Mouse (Mus musculus): ENCODE measurements around the gene A730071L15Rik. TPM values are rescaled to one million over a fixed set of nuclear protein-coding genes. Genes with fewer than 3 reads are reported as not detected.

A730071L15Rik gene
- polyA plus RNA-seq, 1 experiment, result not detected

DNA sequence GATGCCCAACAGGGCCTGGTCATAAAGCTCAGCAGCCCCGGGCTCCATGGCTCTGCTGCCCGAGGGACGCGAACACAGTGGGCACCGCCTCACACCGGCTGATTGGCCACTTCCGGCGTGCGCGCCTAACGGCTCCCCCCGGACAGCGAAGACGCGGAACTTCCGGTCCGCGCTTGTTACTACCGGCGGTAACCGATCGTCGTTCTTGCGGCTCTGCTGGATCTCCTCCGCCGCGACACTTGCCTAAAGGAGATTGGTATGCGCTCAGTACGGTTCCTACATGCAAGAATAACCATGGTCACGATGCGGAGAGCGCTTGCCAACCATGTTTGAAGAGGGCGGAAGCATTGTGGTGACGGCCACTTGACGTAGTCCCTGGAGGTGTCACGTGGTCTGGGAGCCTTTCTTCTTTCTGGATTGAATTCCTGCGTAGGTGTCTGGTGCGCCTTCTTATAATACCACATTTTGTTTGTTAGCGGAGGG, 299 bp downstream of the A730071L15Rik start, which contains the start of gene Nudcd3:
Gene Nudcd3 (minus strand): TSS at position 329 of the 483 bp plus-strand sequence.
- Histone ChIP-seq H3K27ac (ENCODE audit: insufficient read depth, low read depth, low read length) (peak within 1 kb of the TSS; percentile 93), H3K4me1 (ENCODE audit: control insufficient read depth, insufficient read depth, low read length) (peaks cover 4% of the 10 kb centered on the region), H3K4me3 (ENCODE audit: insufficient read depth, low read depth, low read length) (peak within 1 kb of the TSS; percentile 58)
- WGBS, result under 1% methylated on average over 39 of the region's 39 CpGs
- TF ChIP-seq POLR2A (IDR thresholded peaks at IDR 0.05; ENCODE audit: insufficient read depth, low read depth, low read length), result peak; percentile 76
- TF ChIP-seq CTCF (IDR thresholded peaks at IDR 0.05; ENCODE audit: insufficient read depth, low read depth, low read length), result no peak

DNA sequence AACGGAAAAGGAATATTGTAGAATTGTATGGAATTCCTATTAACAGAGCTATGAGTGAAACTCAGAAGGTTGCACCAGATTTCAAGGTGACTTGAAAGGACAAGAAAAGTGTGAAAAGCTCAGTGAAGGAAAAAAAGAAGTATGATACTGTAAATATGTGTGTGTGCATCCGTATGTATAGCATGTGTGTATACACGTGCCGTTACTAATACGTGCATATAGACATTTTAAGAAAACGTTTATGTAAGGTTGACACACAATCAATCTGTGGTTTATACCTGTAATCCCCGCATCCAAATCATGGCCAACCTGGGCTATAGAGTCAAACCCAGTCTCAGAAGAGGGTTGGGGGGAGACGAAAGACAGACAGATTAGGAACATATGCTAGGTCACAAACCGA, 741 bp downstream of the A730071L15Rik start:
- Histone ChIP-seq H3K4me1 (ENCODE audit: control insufficient read depth, insufficient read depth, low read length) (peaks cover 4% of the 10 kb centered on the region), H3K4me3 (ENCODE audit: insufficient read depth, low read depth, low read length) (no peak overlapping the region), H3K27ac (ENCODE audit: insufficient read depth, low read depth, low read length) (peak overlapping the region; percentile 93)
- 20% methylated on average over 9 of the region's 9 CpGs for WGBS
- TF ChIP-seq POLR2A (IDR thresholded peaks at IDR 0.05; ENCODE audit: insufficient read depth, low read depth, low read length) (no peak), CTCF (IDR thresholded peaks at IDR 0.05; ENCODE audit: insufficient read depth, low read depth, low read length) (no peak)

DNA sequence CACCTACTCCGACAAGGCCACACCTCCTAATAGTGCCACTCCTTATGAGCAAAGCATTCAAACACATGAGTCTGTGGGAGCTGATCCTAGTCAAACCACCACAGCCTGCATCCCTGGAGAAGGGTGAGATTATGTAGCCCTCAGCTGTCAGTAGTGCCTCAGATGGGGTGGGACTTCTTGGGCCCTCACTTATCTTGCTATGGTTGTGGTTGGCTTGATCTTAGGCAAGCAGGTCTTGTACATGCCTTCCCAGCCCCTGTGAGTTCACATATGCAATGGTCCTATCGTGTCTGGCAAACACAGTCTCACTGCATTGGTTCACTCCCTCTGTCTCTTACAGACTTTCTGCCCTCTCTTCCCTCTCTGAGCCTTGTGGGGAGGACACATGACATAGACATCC, 7.3 kb downstream of the A730071L15Rik start:
- Histone ChIP-seq H3K4me1 (ENCODE audit: control insufficient read depth, insufficient read depth, low read length) (no peaks in the 10 kb centered on the region), H3K4me3 (ENCODE audit: insufficient read depth, low read depth, low read length) (no peak overlapping the region), H3K27ac (ENCODE audit: insufficient read depth, low read depth, low read length) (no peak overlapping the region)
- 85% methylated on average over 2 of the region's 2 CpGs for WGBS
- no peak for TF ChIP-seq CTCF (IDR thresholded peaks at IDR 0.05; ENCODE audit: insufficient read depth, low read depth, low read length)

DNA sequence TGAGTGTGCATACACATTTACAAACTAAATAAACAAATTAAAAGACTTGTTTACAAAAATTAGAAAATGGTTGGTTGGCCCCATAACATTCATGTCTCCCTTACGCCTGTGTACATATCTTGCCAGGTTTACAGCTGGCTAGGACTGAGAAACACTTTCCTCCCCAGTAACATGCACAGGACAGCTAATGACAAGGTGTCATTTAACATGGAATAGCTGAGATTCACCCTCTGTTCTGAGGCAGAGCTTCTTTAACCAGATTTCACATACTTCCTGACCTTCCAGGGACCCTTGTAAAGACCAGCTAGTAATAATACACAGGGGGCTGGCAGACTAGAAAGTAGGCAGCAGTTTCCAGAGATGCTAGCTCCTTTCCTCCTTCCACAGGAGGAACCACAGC, 8.3 kb downstream of the A730071L15Rik start:
- TF ChIP-seq POLR2A (IDR thresholded peaks at IDR 0.05; ENCODE audit: insufficient read depth, low read depth, low read length), result no peak
- TF ChIP-seq CTCF (IDR thresholded peaks at IDR 0.05; ENCODE audit: insufficient read depth, low read depth, low read length), result no peak
- H3K27ac ChIP-seq (ENCODE audit: insufficient read depth, low read depth, low read length), result no peak overlapping the region
- 93% methylated on average over 1 of the region's 1 CpGs for WGBS

DNA sequence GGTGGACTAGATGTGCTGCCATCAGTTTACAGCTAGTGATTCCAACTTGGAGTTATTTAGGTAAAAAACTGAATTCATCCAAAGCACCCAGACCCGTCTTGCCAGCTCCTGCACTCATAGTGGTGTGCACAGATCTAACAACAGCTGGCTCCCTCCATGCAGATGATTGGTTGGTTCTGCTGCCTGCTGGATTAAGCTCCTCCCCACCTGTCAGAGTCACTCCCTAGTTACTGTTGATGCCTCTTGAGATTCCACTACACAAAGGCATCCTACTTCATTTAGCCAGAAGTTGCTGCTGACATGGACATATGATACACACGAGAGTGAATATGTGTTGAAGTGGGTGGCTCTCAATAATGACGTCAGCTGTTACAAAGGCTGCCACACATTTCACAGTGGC, 17.0 kb downstream of the A730071L15Rik start:
- H3K27ac ChIP-seq (ENCODE audit: insufficient read depth, low read depth, low read length), result no peak overlapping the region
- WGBS, result 61% methylated on average over 3 of the region's 3 CpGs
- no peaks in the 10 kb centered on the region for H3K4me1 ChIP-seq (ENCODE audit: control insufficient read depth, insufficient read depth, low read length)
- no peak overlapping the region for H3K4me3 ChIP-seq (ENCODE audit: insufficient read depth, low read depth, low read length)
- no peak for TF ChIP-seq CTCF (IDR thresholded peaks at IDR 0.05; ENCODE audit: insufficient read depth, low read depth, low read length)
- no peak for TF ChIP-seq POLR2A (IDR thresholded peaks at IDR 0.05; ENCODE audit: insufficient read depth, low read depth, low read length)

More for the DNA sequence above, 8.3 kb downstream of the A730071L15Rik start:
- H3K4me1 ChIP-seq (ENCODE audit: control insufficient read depth, insufficient read depth, low read length), result no peaks in the 10 kb centered on the region
- H3K4me3 ChIP-seq (ENCODE audit: insufficient read depth, low read depth, low read length), result no peak overlapping the region

DNA sequence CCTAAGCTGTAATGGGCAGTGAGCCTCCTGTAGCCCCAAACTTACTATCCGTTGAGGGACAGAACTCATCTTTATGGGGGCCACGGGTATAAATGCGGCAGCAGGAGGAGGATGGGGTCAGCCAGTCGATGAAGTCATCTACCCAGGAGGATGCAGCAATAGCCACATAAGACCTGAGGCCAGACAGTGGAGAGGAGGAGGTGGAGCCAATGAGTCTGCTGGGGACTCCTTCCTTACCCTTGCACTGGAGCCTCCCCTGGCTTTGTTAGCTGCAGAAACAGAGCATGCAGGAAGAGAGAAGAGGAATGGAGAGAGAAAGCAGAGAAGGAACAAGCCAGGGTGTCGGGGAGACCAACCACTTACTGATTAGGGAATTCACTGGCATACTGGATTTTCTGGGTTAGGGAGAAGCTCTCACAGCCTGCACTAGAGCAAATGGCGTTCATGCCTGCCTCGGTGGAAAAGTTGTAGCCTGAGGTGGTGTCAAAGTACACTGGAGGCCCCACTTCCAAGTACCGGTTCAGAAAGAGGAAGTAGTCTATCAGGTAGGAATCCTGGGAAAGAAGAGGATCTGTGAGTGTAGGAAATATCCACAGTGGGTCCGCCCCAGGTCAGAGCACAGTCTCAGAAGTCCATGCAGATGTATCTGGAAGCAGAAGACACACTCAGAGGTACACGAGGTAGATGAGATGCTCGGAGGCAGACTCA, 18.5 kb downstream of the A730071L15Rik start:
- H3K4me3 ChIP-seq (ENCODE audit: insufficient read depth, low read depth, low read length), result no peak overlapping the region
- H3K27ac ChIP-seq (ENCODE audit: insufficient read depth, low read depth, low read length), result no peak overlapping the region
- 86% methylated on average over 11 of the region's 11 CpGs for WGBS
- H3K4me1 ChIP-seq (ENCODE audit: control insufficient read depth, insufficient read depth, low read length), result no peaks in the 10 kb centered on the region
- TF ChIP-seq POLR2A (IDR thresholded peaks at IDR 0.05; ENCODE audit: insufficient read depth, low read depth, low read length) (no peak), CTCF (IDR thresholded peaks at IDR 0.05; ENCODE audit: insufficient read depth, low read depth, low read length) (no peak)

DNA sequence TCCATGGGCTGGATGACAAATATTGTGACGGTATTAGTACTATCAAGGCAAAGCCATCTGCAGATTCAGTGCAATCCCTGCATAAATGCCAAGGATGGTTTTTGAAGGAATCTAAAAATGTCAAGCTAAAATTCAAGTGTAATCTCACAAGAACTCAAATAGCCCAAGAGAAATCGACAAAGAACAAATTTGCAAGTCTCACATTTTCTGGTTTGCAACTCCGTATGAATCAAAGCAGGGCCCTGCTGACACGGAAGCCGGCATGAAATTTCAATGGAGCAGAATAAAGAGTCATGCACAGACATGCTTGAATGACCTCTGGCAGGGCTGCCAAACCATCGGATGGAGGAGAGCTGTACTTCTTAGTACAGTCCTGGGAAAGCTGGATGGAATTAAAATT, 20.1 kb downstream of the A730071L15Rik start:
- 76% methylated on average over 6 of the region's 6 CpGs for WGBS

DNA sequence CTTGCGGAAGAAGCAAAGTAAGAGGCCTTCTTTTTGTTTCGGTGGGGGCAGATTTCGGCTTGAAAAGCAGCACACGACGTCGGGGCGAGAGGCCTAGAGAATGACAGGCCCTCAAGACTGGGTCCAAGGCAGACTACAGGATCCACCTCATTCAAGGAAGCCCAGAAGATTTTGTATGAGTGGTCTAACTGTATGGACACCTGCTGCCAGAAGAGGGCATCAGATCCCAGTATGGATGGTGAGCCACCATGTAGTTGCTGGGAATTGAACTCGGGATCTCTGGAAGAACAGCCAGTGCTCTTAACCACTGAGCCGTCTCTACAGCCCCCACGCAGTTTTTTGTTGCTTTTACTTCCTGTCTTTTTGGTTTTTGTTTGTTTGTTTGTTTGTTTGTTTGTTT, 22.4 kb downstream of the A730071L15Rik start:
- Histone ChIP-seq H3K27ac (ENCODE audit: insufficient read depth, low read depth, low read length) (no peak overlapping the region), H3K4me3 (ENCODE audit: insufficient read depth, low read depth, low read length) (no peak overlapping the region), H3K4me1 (ENCODE audit: control insufficient read depth, insufficient read depth, low read length) (peaks cover 2% of the 10 kb centered on the region; the same call in 1 of the 2 replicates)
- TF ChIP-seq POLR2A (IDR thresholded peaks at IDR 0.05; ENCODE audit: insufficient read depth, low read depth, low read length), result no peak
- no peak for TF ChIP-seq CTCF (IDR thresholded peaks at IDR 0.05; ENCODE audit: insufficient read depth, low read depth, low read length)
- 92% methylated on average over 10 of the region's 10 CpGs for WGBS

More for the DNA sequence above, 20.1 kb downstream of the A730071L15Rik start:
- Histone ChIP-seq H3K27ac (ENCODE audit: insufficient read depth, low read depth, low read length) (no peak overlapping the region), H3K4me3 (ENCODE audit: insufficient read depth, low read depth, low read length) (no peak overlapping the region), H3K4me1 (ENCODE audit: control insufficient read depth, insufficient read depth, low read length) (peaks cover 2% of the 10 kb centered on the region; the same call in 1 of the 2 replicates)
- no peak for TF ChIP-seq CTCF (IDR thresholded peaks at IDR 0.05; ENCODE audit: insufficient read depth, low read depth, low read length)
- no peak for TF ChIP-seq POLR2A (IDR thresholded peaks at IDR 0.05; ENCODE audit: insufficient read depth, low read depth, low read length)

DNA sequence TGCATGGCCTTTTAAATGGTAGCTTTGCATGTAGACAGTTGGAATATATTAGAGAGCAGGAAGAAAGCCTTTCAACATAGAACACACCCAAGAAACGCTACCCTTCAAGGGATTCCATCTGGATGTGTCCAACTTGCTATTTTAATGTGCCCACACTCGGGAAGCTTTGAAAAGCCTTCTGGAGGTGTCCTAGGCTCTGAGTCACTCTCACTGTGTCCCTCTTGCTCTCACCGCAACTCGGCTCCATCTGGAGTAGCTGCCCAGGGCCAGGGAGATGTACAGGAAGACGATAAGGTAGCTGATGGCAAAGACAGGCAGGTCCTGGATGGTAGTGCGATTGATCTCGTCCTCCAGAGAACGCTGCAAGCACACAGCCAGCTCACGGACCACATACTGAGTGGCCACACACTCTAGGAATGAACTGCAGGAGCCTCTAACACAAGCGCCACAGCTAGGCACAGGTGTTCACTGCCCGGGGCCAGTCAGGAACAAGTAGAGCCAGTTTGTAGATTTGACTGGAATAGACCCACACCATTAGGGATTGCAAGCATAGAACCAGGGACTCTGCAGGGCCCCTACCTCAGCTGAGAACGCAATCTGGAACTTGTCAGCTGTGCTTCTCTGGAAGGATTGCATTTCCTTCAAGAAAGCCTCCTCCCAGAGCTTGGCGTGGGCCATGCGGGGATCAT, 24.9 kb downstream of the A730071L15Rik start:
- no peak for TF ChIP-seq POLR2A (IDR thresholded peaks at IDR 0.05; ENCODE audit: insufficient read depth, low read depth, low read length)
- no peak for TF ChIP-seq CTCF (IDR thresholded peaks at IDR 0.05; ENCODE audit: insufficient read depth, low read depth, low read length)
- H3K4me3 ChIP-seq (ENCODE audit: insufficient read depth, low read depth, low read length), result no peak overlapping the region
- peaks cover 2% of the 10 kb centered on the region; the same call in 1 of the 2 replicates for H3K4me1 ChIP-seq (ENCODE audit: control insufficient read depth, insufficient read depth, low read length)
- no peak overlapping the region for H3K27ac ChIP-seq (ENCODE audit: insufficient read depth, low read depth, low read length)
- WGBS, result 83% methylated on average over 14 of the region's 14 CpGs
